Mouse (Mus musculus) testis, adult 2 months (tissue): ENCODE measurements around the gene Gm42878.

Source experiments
- CTCF ChIP-seq: fragments of 200-500 bp; IDR thresholded peaks from 2 replicates; pipeline ENCODE4 v1.5.1; 2012; ENCODE audit warnings: low read depth, mild to moderate bottlenecking, inconsistent platforms, low read length, moderate library complexity; ENCODE audit not compliant: control insufficient read depth, insufficient read depth, insufficient replicate concordance
- POLR2A ChIP-seq: fragments of 200-500 bp; IDR thresholded peaks from 2 replicates; pipeline ENCODE4 v1.6.1; 2012; ENCODE audit warnings: low read depth, mild to moderate bottlenecking, inconsistent platforms, low read length, moderate library complexity; ENCODE audit not compliant: control insufficient read depth

DNA sequence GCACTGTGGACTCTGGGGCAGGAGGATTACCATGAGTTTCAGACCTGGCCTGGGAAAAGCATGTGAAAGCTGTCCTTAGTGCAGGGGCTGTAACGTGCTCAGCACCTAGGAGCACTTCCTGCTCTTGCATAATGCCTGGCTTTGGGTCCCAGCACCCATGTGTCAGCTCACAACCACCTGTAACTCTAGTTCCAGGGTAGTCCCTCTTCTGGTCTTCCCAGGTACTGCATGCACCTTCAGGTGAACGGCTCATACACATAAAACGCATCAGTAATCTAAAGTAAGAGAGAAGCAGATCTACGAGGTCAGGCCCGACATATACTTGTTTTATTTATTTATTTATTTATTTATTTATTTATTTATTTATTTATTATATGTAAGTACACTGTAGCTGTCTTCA is 10.8 kb downstream of the Gm42878 start:
- TF ChIP-seq POLR2A (no peak), CTCF (peak; percentile 25; the same call in 1 of the 2 replicates)
